Mouse (Mus musculus): ENCODE data around the gene Eef1b2. TPM values are rescaled to one million over a fixed set of nuclear protein-coding genes. Genes with fewer than 3 reads are reported as not detected.
"Not testable (repeated sequence)": the region's sequence is repeated elsewhere in the genome, so short reads cannot be mapped to it uniquely, and the experiment has no call there.

Eef1b2 gene
- total and polyA plus RNA-seq, 3 experiments = 1,302 to 1,881 (median 1,842) TPM

DNA sequence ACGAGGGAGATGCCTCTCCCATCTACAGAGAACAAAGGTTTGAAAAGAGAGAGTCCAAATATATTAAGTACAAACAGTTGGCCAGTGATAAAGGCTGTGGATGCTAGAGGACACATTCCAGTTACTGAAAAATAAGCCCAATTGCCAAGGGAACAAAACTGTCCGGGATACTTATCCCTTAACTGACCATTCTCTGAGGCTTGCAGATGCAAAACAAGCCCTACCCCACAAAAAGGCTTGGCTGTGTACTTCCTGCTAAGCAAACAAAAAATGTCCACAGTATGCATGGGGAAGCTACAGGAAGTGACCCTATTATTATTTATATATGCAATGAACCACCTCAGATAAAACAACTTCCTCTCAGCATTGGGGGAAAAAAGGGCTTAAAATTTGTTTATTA is 38.7 kb upstream of the Eef1b2 start:
- no peaks in the 10 kb centered on the region for H3K79me2 ChIP-seq (replicated peaks; ENCODE audit: control insufficient read depth, extremely low read depth, insufficient read depth, poor library complexity, severe bottlenecking)
- peaks cover 0 to 3% of the 10 kb centered on the region in 2 experiments; a peak in 1 of 4 replicates for H3K4me1 ChIP-seq (ENCODE audit: control insufficient read depth in 1 of 2, insufficient read depth in 2 of 2)
- peaks cover 5% of the 10 kb centered on the region for H3K9me3 ChIP-seq (replicated peaks; ENCODE audit: low read length)
- no peaks in the 10 kb centered on the region for H3K27me3 ChIP-seq (replicated peaks)
- no peak for DNase-seq (ENCODE audit: extremely low read depth)
- in situ Hi-C loops (cut with MboI; ENCODE audit: low pct_ligation_motif_present, low pct_unique_long_range_greater_than_20kb, low sequenced_read_pairs) (no loop called here), dilution Hi-C loops (cut with MboI; ENCODE audit: extremely low pct_ligation_motif_present, extremely low pct_unique_long_range_greater_than_20kb, low sequenced_read_pairs) (no loop called here)
- H3K4me3 ChIP-seq (replicated peaks in 1 of 3; ENCODE audit: low read depth in 2 of 3, low read length in 2 of 3, poor library complexity in 1 of 3) = no peak overlapping the region
- no peak overlapping the region for H3K9ac ChIP-seq (ENCODE audit: insufficient read depth, low read depth)
- TF ChIP-seq JUN (IDR thresholded peaks at IDR 0.05; ENCODE audit: insufficient read depth, low read depth, low read length) (no peak), MXI1 (IDR thresholded peaks at IDR 0.05; ENCODE audit: low read depth, low read length) (no peak), ZNF384 (IDR thresholded peaks at IDR 0.05; ENCODE audit: low read depth, low read length) (no peak), MEF2A (IDR thresholded peaks at IDR 0.05; ENCODE audit: borderline replicate concordance, low read depth, low read length) (no peak), TBP (conservative IDR thresholded peaks at IDR 0.05; ENCODE audit: low read depth, low read length) (no peak), MAFK (IDR thresholded peaks at IDR 0.05; ENCODE audit: insufficient replicate concordance, low read length) (no peak), MYC (IDR thresholded peaks at IDR 0.05; ENCODE audit: low read depth, low read length) (no peak), CHD1 (IDR thresholded peaks at IDR 0.05; ENCODE audit: low read depth, low read length) (no peak), GABPA (IDR thresholded peaks at IDR 0.05; ENCODE audit: insufficient replicate concordance, low read depth, low read length) (no peak), ETS1 (conservative IDR thresholded peaks at IDR 0.05; ENCODE audit: low read depth, low read length) (no peak), USF2 (conservative IDR thresholded peaks at IDR 0.05; ENCODE audit: low read depth, low read length) (no peak), E2F4 (IDR thresholded peaks at IDR 0.05; ENCODE audit: insufficient replicate concordance, low read depth, low read length) (no peak), ZC3H11A (IDR thresholded peaks at IDR 0.05; ENCODE audit: low read depth, low read length) (no peak), CTCF (conservative IDR thresholded peaks at IDR 0.05 in 1 of 2, IDR thresholded peaks at IDR 0.05 in 1 of 2; ENCODE audit: low read depth in 2 of 2, low read length in 2 of 2) (no peak)
- no peak overlapping the region for H3K27ac ChIP-seq (ENCODE audit: insufficient read depth, low read depth)
- H3K4me2 ChIP-seq (ENCODE audit: insufficient read depth, low read depth, poor library complexity, severe bottlenecking) = no peak overlapping the region
- H3K36me3 ChIP-seq (replicated peaks in 1 of 2; ENCODE audit: control insufficient read depth in 1 of 2, insufficient read depth in 1 of 2, low read length in 1 of 2) = peaks cover 19 to 41% of the 10 kb centered on the region in 2 experiments

DNA sequence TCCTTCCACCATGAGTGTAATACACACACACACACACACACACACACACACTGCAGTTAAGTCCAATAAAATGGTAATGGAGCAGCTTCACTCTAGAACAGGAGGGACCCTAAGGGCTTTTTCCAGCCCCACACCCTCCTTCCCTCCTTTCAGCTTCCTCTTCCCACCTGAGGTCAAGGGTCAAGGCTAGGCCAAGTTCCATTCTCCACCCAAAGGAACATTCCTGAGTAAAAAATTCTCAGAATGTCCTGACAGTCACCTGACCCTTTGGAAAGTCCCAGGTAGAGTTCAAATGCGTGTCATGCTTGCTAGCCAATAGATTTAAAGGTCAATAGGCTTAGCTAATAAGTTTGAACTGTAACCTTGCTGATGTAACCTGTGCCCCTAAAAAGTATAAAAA is 38.0 kb upstream of the Eef1b2 start:
- H3K27me3 ChIP-seq (replicated peaks); H3K27ac ChIP-seq (ENCODE audit: insufficient read depth, low read depth); H3K79me2 ChIP-seq (replicated peaks; ENCODE audit: control insufficient read depth, extremely low read depth, insufficient read depth, poor library complexity, severe bottlenecking); H3K4me3 ChIP-seq (replicated peaks in 1 of 3; ENCODE audit: low read depth in 2 of 3, low read length in 2 of 3, poor library complexity in 1 of 3); H3K4me2 ChIP-seq (ENCODE audit: insufficient read depth, low read depth, poor library complexity, severe bottlenecking); H3K9ac ChIP-seq (ENCODE audit: insufficient read depth, low read depth); dilution Hi-C loops (cut with MboI; ENCODE audit: extremely low pct_ligation_motif_present, extremely low pct_unique_long_range_greater_than_20kb, low sequenced_read_pairs); H3K4me1 ChIP-seq (ENCODE audit: control insufficient read depth in 1 of 2, insufficient read depth in 2 of 2); H3K9me3 ChIP-seq (replicated peaks; ENCODE audit: low read length); DNase-seq (ENCODE audit: extremely low read depth); in situ Hi-C loops (cut with MboI; ENCODE audit: low pct_ligation_motif_present, low pct_unique_long_range_greater_than_20kb, low sequenced_read_pairs): not testable (repeated sequence)
- H3K36me3 ChIP-seq (replicated peaks in 1 of 2; ENCODE audit: control insufficient read depth in 1 of 2, insufficient read depth in 1 of 2, low read length in 1 of 2) = peaks cover 23 to 47% of the 10 kb centered on the region in 2 experiments

DNA sequence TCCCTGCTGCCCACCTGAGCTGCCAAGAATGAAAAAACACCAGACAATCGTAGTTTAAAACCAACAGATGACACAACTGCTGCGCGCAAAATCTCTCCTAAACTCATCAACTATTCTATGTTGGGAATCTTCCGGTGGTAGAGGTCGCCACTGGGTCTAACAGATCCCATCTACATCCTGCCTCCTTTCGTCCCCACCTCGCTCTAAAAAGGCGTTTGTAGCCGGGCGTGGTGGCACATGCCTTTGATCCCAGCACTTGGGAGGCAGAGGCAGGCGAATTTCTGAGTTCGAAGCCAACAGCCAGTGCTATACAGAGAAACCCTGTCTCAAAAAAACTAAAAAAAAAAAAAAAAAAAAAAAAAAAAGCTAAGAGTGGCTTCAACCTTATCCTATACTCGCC is 36.4 kb upstream of the Eef1b2 start:
- Histone ChIP-seq H3K9me3 (replicated peaks; ENCODE audit: low read length) (peaks cover 5% of the 10 kb centered on the region), H3K4me1 (ENCODE audit: control insufficient read depth in 1 of 2, insufficient read depth in 2 of 2) (no peaks in the 10 kb centered on the region), H3K9ac (ENCODE audit: insufficient read depth, low read depth) (no peak overlapping the region), H3K4me2 (ENCODE audit: insufficient read depth, low read depth, poor library complexity, severe bottlenecking) (no peak overlapping the region), H3K36me3 (replicated peaks in 1 of 2; ENCODE audit: control insufficient read depth in 1 of 2, insufficient read depth in 1 of 2, low read length in 1 of 2) (peaks cover 35 to 63% of the 10 kb centered on the region in 2 experiments), H3K27me3 (replicated peaks) (no peaks in the 10 kb centered on the region), H3K27ac (ENCODE audit: insufficient read depth, low read depth) (no peak overlapping the region), H3K79me2 (replicated peaks; ENCODE audit: control insufficient read depth, extremely low read depth, insufficient read depth, poor library complexity, severe bottlenecking) (no peaks in the 10 kb centered on the region), H3K4me3 (replicated peaks in 1 of 3; ENCODE audit: low read depth in 2 of 3, low read length in 2 of 3, poor library complexity in 1 of 3) (no peak overlapping the region)
- TF ChIP-seq BHLHE40 (IDR thresholded peaks at IDR 0.05; ENCODE audit: low read depth, low read length) (no peak), MAX (IDR thresholded peaks at IDR 0.05; ENCODE audit: low read length) (no peak), JUN (IDR thresholded peaks at IDR 0.05; ENCODE audit: insufficient read depth, low read depth, low read length) (no peak), NRF1 (IDR thresholded peaks at IDR 0.05; ENCODE audit: low read depth, low read length) (no peak), RCOR1 (conservative IDR thresholded peaks at IDR 0.05; ENCODE audit: low read depth, low read length) (no peak), EP300 (IDR thresholded peaks at IDR 0.05; ENCODE audit: low read length) (no peak), KAT2A (IDR thresholded peaks at IDR 0.05; ENCODE audit: insufficient replicate concordance, low read length) (no peak), CHD2 (IDR thresholded peaks at IDR 0.05; ENCODE audit: low read length) (no peak), SIN3A (IDR thresholded peaks at IDR 0.05; ENCODE audit: low read length) (no peak), TCF12 (IDR thresholded peaks at IDR 0.05; ENCODE audit: low read depth, low read length) (no peak), ELF1 (IDR thresholded peaks at IDR 0.05; ENCODE audit: low read depth, low read length) (no peak), USF2 (conservative IDR thresholded peaks at IDR 0.05; ENCODE audit: low read depth, low read length) (no peak), UBTF (IDR thresholded peaks at IDR 0.05; ENCODE audit: low read depth, low read length) (no peak), MAFK (IDR thresholded peaks at IDR 0.05; ENCODE audit: insufficient replicate concordance, low read length) (no peak), IRF4 (IDR thresholded peaks at IDR 0.05; ENCODE audit: low read depth, low read length) (no peak), E2F4 (IDR thresholded peaks at IDR 0.05; ENCODE audit: insufficient replicate concordance, low read depth, low read length) (no peak)
- no peak for DNase-seq (ENCODE audit: extremely low read depth)
- in situ Hi-C loops (cut with MboI; ENCODE audit: low pct_ligation_motif_present, low pct_unique_long_range_greater_than_20kb, low sequenced_read_pairs) = no loop called here
- dilution Hi-C loops (cut with MboI; ENCODE audit: extremely low pct_ligation_motif_present, extremely low pct_unique_long_range_greater_than_20kb, low sequenced_read_pairs) = no loop called here

All from CH12.LX (cell line).